Mouse (Mus musculus): ENCODE results near the gene Grk6.

Grk6 gene

DNA sequence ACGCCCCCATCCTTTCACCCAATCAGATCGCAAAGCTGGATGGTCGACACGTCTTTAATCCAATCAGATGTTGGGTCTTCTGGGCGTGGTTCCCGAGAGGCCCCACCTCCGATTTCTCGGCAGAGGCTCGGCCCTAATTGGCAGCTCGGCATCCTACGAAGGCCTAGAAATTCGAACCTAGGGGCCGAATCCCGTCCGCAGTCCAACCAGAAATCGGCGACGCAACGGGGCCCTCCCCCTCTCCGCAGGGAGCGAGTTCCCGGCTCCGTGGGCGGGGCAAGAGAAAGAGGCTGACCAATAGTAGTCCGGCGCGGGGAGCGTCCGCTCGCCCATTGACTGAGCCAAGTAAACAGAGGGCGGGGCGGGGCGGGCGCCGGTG lies at the start of gene Grk6:
TSS of gene Grk6 (plus strand) at position 136 of the 379 bp plus-strand sequence.
- DNase-seq (ENCODE audit: extremely low spot score) = peak; percentile 98

DNA sequence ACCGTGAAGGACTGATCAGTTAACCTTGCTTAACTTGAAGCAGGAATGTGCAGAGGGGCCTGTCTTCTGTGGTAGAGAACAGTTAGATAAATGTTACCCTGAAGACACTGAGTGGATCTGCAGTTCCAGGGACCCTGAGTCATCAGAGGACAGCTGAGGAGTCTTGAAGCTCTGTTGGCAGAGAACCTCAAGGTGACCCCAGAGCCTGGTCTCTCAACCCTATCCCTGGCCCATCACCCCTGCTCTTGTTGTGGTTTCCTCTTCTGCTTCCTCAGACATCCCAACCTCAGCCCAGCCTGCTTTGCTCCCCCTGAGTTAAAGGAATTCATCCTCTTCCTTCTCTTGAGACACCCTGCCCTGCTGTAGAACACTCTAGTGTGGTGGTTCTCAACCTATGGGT lies 46.8 kb upstream of the Grk6 start, which contains the start of gene Slc34a1:
TSS of gene Slc34a1 (plus strand) at position 100 of the 400 bp plus-strand sequence.
- DNase-seq (ENCODE audit: extremely low spot score) = no peak

DNA sequence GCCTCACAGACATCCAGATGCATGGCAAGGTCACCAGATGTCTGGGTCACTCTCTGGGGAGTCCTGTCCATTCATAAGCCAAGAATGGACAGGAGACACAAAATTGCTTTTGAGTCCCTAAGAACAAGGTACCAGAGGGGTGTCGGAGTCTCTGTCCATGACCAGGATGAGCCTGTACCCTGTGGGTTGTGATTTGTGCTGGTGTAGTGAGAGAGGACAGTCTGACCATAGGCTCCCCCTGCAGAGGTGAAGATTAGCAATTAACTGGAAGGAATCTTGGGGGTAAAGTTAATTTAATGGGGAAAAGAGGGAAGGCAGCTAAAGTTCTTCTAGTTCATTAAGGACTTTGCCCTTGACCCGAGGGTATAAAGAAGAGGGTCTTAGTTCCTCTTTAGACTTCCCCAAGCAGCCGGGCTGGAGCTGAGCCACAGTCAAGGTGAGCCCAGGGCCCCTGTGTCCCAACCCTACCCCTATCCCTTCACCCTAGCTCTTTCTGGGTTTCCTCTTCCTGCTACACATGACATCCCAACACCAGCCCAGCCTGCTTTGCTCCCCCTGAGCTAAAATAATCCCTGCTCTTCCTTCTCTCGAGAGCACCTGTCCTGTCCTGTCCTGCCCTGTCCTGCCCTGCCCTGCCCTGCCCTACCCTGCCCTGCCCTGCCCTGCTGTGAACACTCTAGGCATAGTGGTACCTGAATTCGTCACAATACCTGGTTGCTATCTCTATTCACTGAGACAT lies 45.4 kb upstream of the Grk6 start:
- DNase-seq (ENCODE audit: extremely low spot score) = no peak

DNA sequence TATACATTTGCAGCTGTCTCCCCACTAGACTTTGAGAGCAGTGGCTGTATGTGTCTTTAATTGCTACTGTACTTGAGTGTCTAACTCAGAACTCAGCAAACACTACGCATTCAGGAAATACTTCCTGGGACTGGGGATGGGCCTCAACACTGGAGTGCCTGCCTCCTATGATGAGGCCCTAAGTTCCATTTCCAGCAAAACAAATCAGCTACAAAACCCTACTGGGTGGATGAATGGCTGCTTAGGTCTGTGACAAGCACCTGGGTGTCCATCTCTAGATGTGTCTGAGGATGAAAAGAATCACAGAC lies 44.9 kb upstream of the Grk6 start:
- DNase-seq (ENCODE audit: extremely low spot score) = no peak

DNA sequence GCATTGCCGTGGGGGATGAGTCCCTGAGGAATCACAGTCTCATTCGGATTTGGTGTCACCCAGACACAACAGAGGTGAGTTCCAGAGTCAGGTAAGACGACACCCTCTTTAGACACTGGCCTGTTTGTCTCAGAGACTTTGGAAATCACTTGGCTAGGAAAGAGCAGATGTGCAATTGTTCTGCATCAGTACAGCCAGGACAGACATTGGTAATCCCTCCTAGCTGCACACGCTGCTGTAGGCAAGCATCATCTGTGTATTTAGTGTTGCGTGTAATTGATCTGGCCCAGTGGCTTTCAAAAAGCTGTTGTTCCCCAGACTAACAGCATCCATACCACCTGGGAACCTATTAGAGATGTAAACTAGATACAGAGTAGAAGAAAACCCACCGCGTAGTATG lies 41.6 kb upstream of the Grk6 start:
- DNase-seq (ENCODE audit: extremely low spot score) = no peak

GRCm38 (mm10) chr13:55403935-55404852 lies 40.7 kb upstream of the Grk6 start:
- no peak for DNase-seq (ENCODE audit: extremely low spot score)

- peak; percentile 81 for DNase-seq (ENCODE audit: extremely low spot score)
Observed at GRCm38 (mm10) chr13:55404853-55405782, 39.8 kb upstream of the Grk6 start.

DNA sequence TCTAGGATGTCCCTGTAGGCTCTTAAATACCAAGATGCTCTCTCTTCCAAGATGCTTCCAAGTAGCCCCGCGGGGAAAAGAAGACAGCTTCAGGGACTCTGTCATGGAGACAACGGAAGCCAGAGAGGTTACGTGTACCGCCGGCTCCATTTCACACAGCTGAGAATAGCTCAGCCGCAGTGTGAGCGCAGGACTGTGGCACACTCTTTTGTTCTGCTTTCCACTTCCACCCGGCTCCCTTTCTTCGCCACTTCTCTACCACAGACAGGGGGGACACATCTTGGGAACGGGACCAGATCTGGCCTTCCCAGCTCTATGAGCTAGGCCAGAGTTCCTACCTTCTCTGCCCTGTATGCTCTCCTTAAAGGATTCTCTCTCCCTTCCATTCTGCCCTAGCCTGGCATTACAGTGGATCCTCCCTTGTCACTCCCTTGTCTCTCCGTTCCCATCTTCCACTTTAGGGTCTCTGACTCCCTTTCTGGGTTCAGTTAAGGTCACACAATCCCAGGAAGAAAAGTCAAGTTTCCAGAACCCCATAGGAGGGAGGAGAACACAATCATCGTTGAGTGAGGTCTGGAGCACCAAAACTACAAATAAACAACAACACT lies 39.0 kb upstream of the Grk6 start:
- DNase-seq (ENCODE audit: extremely low spot score) = no peak

DNA sequence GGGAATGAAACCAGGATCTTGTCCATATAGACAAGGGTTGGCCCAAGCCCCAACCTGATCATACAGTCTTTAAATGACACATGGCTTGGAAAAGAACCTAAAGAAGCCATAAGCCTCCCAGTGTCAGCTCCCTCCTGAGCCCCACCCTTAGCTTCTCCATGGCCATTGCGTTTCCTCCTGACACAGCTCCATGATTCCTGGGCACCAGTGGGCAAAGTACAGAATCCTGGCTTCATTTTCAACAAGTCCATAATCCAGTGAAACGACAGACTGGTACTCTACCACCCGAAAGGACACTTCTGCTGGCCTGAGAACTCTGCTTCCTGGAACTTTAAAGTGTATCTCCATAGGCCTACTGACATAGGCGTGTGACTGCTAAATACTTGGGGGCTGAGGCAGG lies 37.5 kb upstream of the Grk6 start:
- DNase-seq (ENCODE audit: extremely low spot score) = no peak

- DNase-seq (ENCODE audit: extremely low spot score) = no peak
Observed at GRCm38 (mm10) chr13:55408546-55409120, 36.2 kb upstream of the Grk6 start.

- DNase-seq (ENCODE audit: extremely low spot score) = no peak
Observed at GRCm38 (mm10) chr13:55411826-55412225, 33.0 kb upstream of the Grk6 start.

DNA sequence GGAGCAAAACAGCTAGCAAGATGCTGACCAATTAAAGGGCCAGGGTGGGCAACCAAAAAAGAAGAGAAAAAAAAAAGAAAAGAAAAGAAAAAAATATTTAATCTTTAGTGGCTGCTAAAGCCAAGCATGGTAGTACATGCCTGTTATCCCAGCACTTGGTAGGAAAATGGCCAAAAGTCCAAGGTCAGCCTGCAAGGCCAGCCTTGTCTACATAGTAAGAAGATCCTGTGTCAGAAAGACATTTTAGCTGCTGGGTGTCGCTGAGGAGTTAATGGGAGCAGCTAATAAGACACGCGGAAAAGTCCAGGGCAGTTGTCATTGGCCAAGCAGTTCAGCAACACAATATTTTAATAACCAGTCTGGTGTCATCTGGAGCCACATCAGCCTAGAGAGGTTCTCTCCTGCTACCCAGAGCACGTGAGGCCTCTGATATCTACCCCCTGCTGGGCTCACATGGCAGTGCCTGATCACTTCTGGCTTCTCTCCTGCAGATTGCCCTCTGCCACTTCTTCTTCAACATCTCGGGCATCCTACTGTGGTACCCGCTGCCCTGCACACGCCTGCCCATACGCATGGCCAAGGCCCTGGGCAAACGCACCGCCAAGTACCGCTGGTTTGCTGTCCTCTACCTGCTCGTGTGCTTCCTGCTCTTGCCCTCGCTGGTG lies 32.1 kb upstream of the Grk6 start:
- no peak for DNase-seq (ENCODE audit: extremely low spot score)

DNA sequence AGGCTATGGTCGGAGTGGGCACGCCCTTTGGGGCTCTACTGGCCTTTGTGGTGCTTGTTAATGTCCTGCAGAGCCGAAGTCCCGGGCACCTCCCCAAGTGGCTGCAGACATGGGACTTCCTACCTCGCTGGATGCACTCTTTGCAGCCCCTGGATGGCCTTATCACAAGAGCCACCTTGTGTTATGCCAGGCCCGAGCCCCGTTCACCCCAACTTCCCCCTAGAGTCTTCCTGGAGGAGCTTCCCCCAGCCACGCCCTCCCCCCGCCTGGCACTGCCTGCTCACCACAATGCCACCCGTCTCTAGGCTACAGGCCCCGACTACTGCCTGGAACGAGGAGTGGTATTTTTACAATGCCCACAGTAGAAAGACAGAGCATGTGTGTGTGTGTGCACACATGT lies 31.5 kb upstream of the Grk6 start:
- DNase-seq (ENCODE audit: extremely low spot score) = no peak

- DNase-seq (ENCODE audit: extremely low spot score) = peak; percentile 53
Observed at GRCm38 (mm10) chr13:55414743-55415380, 30.0 kb upstream of the Grk6 start, which contains the start of gene Pfn3. Gene Pfn3 (minus strand): TSS chr13:55415232.

DNA sequence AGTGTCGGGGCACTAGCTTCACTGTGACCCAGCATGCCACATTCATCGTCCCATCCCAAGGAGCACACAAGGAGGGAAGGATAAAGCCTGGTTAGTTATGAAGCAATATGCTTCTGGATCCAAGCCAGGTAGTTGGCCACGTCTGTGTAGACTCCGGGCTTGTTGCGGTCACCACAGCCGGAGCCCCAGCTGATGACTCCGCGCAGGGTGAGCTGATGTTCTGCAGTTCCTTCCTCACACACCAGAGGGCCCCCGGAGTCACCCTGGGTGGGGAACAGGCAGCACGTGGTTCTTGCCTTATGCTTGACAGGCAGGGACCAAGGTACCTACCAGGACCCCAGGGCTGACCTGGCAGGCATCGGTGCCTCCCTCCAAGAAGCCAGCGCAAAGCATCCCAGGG lies 26.9 kb upstream of the Grk6 start:
- peak; percentile 83 for DNase-seq (ENCODE audit: extremely low spot score)

DNA sequence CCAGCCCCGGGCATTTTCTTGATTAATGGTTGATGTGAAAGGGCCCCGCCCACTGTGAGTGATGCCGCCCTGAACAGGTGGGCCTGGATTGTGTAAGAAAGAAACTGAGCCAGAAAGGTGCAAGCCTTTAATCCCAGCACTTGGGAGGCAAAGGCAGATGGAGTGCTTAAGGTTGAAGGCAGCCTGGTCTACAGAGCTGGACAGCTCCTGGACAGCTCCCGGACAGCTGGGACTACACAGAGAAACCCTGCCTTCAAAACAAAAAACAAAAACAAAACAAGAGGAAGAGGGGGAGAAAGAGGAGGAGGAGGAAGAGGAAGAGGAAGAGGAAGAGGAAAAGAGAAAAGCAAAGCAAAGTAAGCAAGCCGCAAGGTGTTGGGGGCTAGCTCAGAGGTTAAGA lies 25.7 kb upstream of the Grk6 start:
- no peak for DNase-seq (ENCODE audit: extremely low spot score)

GRCm38 (mm10) chr13:55420018-55420932 lies 24.6 kb upstream of the Grk6 start:
- no peak for DNase-seq (ENCODE audit: extremely low spot score)

DNA sequence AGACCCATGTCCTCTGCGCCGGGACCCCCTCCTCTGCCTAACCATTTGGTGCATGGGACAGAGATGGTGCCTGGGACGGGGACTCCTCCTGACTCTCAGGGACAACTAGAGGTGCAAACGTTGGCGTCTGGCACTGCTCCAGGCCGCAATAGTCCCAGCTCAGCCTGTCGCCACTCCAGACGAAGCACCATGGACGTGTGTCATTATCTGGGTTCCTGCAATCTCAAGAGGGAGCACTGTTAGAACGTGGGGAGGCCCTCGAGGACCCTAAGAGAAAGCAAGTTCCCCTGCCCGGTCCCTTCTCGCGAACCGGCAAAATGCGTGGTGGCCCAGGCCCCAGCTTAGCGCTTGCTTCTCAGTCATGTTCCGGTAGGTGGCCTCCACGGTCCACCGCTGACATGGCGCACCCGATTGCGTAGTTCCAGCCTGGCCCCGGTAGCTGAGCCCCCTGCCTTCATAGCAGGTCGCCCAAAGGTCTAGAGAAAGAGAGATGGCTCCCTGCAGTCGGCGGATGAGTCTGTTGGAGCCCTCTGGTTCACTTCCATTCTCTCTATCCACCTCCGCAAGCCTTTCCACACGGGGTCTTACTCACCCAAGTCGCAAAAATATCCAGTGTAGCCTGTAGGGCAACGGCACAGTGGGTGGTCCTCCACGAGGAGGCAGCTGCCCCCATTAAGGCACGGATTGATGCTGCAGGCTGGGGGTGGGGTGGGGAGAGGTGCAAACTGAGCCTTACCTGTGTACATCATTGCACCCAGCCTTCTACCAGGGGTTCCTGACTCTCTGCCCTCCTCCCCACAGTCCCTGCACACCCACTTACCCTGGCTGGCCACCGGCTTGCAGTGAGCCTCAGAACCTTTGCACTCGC lies 23.7 kb upstream of the Grk6 start:
- peak; percentile 64 for DNase-seq (ENCODE audit: extremely low spot score)

Measured in embryo, embryonic 9.5 days (tissue).